14 mouse cellular contexts compared by ENCODE assay signal in genomic region chr6:115463338-115463737, GRCm38 (mm10).
DNase-seq lines count a peak whose midpoint lies in the region; ATAC-seq and TF ChIP-seq lines count a peak whose summit lies in the region.
"Had no signal": no experiment of that assay in that cellular context is flagged by ENCODE, and none has a peak within 500 bp of the region (broad histone marks: within the 10 kb centered on the region; RNA-seq: fewer than 3 reads in every experiment).

No protein-coding gene starts in this region.

- peak overlapping the region; percentile 64 for H3K27ac ChIP-seq in gastrocnemius, adult 2 months
- peak overlapping the region; percentile 66 for H3K27ac ChIP-seq in kidney, embryonic 15.5 days
- peak overlapping the region; percentile 44 for H3K27ac ChIP-seq in lung, postnatal 0 days (ENCODE audit: low read length)
- peak overlapping the region; percentile 84 for H3K27ac ChIP-seq in stomach, embryonic 16.5 days (ENCODE audit: low read length)
- H3K27ac ChIP-seq: embryonic facial prominence, embryonic 10.5 days; forebrain, embryonic 13.5 days; hindbrain, embryonic 14.5 days; midbrain, embryonic 10.5 days; neural tube, embryonic 15.5 days had no signal

- H3K36me3 ChIP-seq in kidney, embryonic 15.5 days = no peaks in the 10 kb centered on the region
- H3K36me3 ChIP-seq in lung, postnatal 0 days (ENCODE audit: insufficient read depth, low read length) = no peaks in the 10 kb centered on the region
- H3K36me3 ChIP-seq in stomach, embryonic 16.5 days (ENCODE audit: control insufficient read depth, insufficient read depth, low read length) = no peaks in the 10 kb centered on the region
- H3K36me3 ChIP-seq: embryonic facial prominence, embryonic 10.5 days; midbrain, embryonic 10.5 days; neural tube, embryonic 15.5 days had no signal

- 23% methylated on average over 2 of the region's 2 CpGs for WGBS in kidney, embryonic 15.5 days
- WGBS in lung, postnatal 0 days = 10% methylated on average over 2 of the region's 2 CpGs
- 45% methylated on average over 2 of the region's 2 CpGs for WGBS in stomach, embryonic 16.5 days

- intact Hi-C loops in gastrocnemius, adult 2 months (cut with DNase I) = no loop called here

- ATAC-seq in kidney, embryonic 15.5 days (replicated peaks; ENCODE audit: low FRiP score) = no peak
- peak; percentile 47 for ATAC-seq in lung, postnatal 0 days
- no peak for ATAC-seq in stomach, embryonic 16.5 days (ENCODE audit: insufficient read depth, low FRiP score)
- ATAC-seq: forebrain, embryonic 13.5 days had no signal

- DNase-seq in gastrocnemius, adult 2 months = no peak
- no peak for DNase-seq in gastrocnemius, postnatal 4 days (ENCODE audit: low spot score in 2 of 2)
- DNase-seq in kidney, adult 9 months = no peak
- peak; percentile 53 for DNase-seq in lung, postnatal 0 days (ENCODE audit: low spot score)
- DNase-seq in lung, postnatal 14 days = no peak
- no peak for DNase-seq in spleen, adult 18-20 months
- DNase-seq: thymus, adult 18-20 months had no signal

- H3K4me2 ChIP-seq in kidney, embryonic 15.5 days = peak overlapping the region; percentile 17; the same call in 1 of the 2 replicates
- H3K4me2 ChIP-seq in lung, postnatal 0 days (replicated peaks; ENCODE audit: low read depth, low read length) = peak overlapping the region; percentile 27; the same call in 1 of the 2 replicates
- H3K4me2 ChIP-seq in stomach, embryonic 16.5 days (ENCODE audit: low read depth, low read length) = no peak overlapping the region
- H3K4me2 ChIP-seq: forebrain, embryonic 13.5 days; hindbrain, embryonic 14.5 days; neural tube, embryonic 15.5 days had no signal

- H3K4me1 ChIP-seq in kidney, embryonic 15.5 days = peaks cover 12% of the 10 kb centered on the region; the same call in 1 of the 2 replicates
- H3K4me1 ChIP-seq in lung, postnatal 0 days (ENCODE audit: insufficient read depth, low read depth, low read length) = peaks cover 9% of the 10 kb centered on the region; the same call in 1 of the 2 replicates
- peaks cover 16% of the 10 kb centered on the region for H3K4me1 ChIP-seq in stomach, embryonic 16.5 days (ENCODE audit: control insufficient read depth, insufficient read depth, low read length)
- H3K4me1 ChIP-seq: embryonic facial prominence, embryonic 10.5 days; forebrain, embryonic 13.5 days; midbrain, embryonic 10.5 days; neural tube, embryonic 15.5 days had no signal

- H3K9ac ChIP-seq in kidney, embryonic 15.5 days = no peak overlapping the region
- H3K9ac ChIP-seq in lung, postnatal 0 days (replicated peaks; ENCODE audit: low read depth) = no peak overlapping the region
- H3K9ac ChIP-seq in stomach, embryonic 16.5 days (ENCODE audit: low read length) = no peak overlapping the region
- H3K9ac ChIP-seq: forebrain, embryonic 13.5 days; hindbrain, embryonic 14.5 days; neural tube, embryonic 15.5 days had no signal

- peak; percentile 5; the same call in 1 of the 2 replicates for TF ChIP-seq EP300 in lung, postnatal 0 days (IDR thresholded peaks at IDR 0.05)

- TF ChIP-seq CTCF in gastrocnemius, adult 2 months (IDR thresholded peaks at IDR 0.05) = no peak
- TF ChIP-seq CTCF in lung, postnatal 0 days (IDR thresholded peaks at IDR 0.05) = no peak

- no peaks in the 10 kb centered on the region for H3K27me3 ChIP-seq in kidney, embryonic 15.5 days
- no peaks in the 10 kb centered on the region for H3K27me3 ChIP-seq in lung, postnatal 0 days (replicated peaks; ENCODE audit: insufficient read depth, low read length)
- H3K27me3 ChIP-seq in stomach, embryonic 16.5 days (ENCODE audit: control insufficient read depth, insufficient read depth, low read length) = no peaks in the 10 kb centered on the region
- H3K27me3 ChIP-seq: forebrain, embryonic 13.5 days; neural tube, embryonic 15.5 days had no signal

- peak overlapping the region; percentile 39; the same call in 1 of the 2 replicates for H3K4me3 ChIP-seq in gastrocnemius, adult 2 months
- no peak overlapping the region for H3K4me3 ChIP-seq in kidney, embryonic 15.5 days (replicated peaks)
- H3K4me3 ChIP-seq in lung, postnatal 0 days (ENCODE audit: low read depth, low read length) = no peak overlapping the region
- no peak overlapping the region for H3K4me3 ChIP-seq in stomach, embryonic 16.5 days (replicated peaks; ENCODE audit: low read length)
- H3K4me3 ChIP-seq: embryonic facial prominence, embryonic 10.5 days; forebrain, embryonic 13.5 days; midbrain, embryonic 10.5 days; neural tube, embryonic 15.5 days had no signal

- no peaks in the 10 kb centered on the region for H3K9me3 ChIP-seq in kidney, embryonic 15.5 days (replicated peaks)
- H3K9me3 ChIP-seq in lung, postnatal 0 days (ENCODE audit: low read length) = no peaks in the 10 kb centered on the region
- H3K9me3 ChIP-seq in stomach, embryonic 16.5 days (replicated peaks; ENCODE audit: control insufficient read depth, low read length) = no peaks in the 10 kb centered on the region
- H3K9me3 ChIP-seq: embryonic facial prominence, embryonic 10.5 days; forebrain, embryonic 13.5 days; midbrain, embryonic 10.5 days had no signal
